Mouse (Mus musculus): ENCODE measurements around the gene Ercc1. TPM values are rescaled to one million over a fixed set of nuclear protein-coding genes. Genes with fewer than 3 reads are reported as not detected.

Ercc1 gene
- total RNA-seq, 2 experiments from 2014 or later = 43.5 to 50.3 TPM

DNA sequence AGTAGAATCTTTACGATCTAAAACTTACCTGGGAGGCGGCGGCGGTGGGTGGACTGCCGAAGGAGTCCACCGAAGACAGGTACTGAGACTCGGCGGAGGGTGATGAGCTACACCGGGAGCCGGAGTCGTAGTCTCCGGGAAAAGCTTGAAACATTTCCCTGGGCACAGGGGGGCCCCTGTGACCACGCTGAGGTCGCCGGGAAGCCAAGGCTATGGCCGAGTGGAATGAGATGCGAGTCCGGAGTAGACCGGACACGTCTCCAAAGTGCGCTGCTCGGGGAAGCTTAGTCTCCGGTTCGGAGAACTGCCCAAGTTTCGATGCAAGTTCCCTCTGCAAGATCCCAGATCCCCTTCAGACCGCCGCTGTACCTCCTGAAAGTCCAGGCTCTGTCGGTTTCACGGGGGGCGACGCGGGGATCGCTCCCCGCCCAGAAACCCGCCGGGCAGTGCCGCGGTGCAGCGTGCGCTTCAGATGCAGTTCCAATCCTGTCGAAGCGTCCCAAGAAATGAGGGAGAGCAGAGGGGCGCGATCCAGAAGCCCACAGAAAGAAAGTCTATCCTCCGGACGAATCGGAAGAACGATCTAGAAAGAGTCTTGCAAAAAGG, 35.2 kb upstream of the Ercc1 start:
- no peak for DNase-seq

DNA sequence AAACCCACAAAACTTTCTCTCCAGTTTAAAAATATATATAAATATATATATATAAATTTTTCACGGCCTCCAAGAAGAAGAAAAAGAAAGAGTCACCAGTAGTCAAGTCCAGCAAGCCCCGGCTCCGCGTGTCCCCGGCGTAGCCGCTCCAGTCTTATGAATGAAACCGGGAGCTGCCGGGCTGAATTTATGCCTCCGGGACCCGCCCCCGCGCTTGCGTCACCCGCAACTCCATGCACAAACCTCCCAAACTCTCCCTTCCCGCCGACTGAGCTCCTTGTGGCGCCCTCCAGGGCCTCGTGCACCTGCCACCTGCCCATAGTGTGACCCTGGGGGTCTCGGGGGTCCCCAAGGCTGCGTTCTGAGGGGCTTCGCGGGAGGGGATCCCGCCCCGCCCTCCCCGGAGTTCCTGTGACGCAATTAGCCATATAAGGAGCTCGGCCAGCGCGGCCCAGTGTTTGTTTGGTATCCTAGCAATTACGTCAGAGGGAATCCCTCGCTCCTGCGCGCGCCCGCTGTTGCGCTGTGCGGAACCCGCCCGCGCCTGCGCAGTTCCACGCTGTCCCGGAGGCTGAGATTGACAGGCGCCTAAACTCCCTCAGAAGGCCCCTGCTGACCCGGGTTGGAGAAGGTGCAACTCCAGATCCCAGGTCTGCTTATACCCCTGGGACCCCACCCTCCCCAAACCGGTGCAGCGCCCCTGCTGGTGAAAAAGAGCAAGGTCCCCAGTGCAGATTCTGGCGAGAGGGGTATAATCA, 34.5 kb upstream of the Ercc1 start, which contains the start of gene Fosb:
Gene Fosb (minus strand): TSS at position 168 of the 758 bp plus-strand sequence.
- peak; percentile 96 for DNase-seq

- DNase-seq = no peak
Measured at GRCm38 (mm10) chr7:19311991-19312390, 32.6 kb upstream of the Ercc1 start.

DNA sequence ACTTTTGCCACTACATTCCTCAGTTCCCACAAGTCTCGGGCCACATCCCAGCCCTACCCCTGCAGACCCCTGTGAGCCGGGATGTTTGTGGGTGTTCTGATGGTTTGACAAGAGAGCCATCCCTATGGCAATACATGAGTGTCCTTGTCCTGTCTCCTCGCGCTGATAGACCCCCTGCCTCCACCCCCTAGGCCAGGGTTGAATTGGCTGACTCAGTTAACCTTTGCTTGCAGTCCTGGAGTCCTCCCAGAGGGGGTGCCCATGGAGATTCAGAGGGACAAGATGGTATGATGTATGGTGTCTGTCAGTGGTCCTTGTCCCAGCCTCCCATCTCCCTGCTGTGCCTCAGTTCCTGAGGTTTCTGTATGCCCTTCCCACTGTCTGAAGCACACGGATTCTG, 30.5 kb upstream of the Ercc1 start:
- no peak for DNase-seq

GRCm38 (mm10) chr7:19316451-19317161, 28.0 kb upstream of the Ercc1 start:
- DNase-seq = peak in 1 of 2 experiments; percentile 71

GRCm38 (mm10) chr7:19318201-19318600, 26.4 kb upstream of the Ercc1 start:
- no peak for DNase-seq

DNA sequence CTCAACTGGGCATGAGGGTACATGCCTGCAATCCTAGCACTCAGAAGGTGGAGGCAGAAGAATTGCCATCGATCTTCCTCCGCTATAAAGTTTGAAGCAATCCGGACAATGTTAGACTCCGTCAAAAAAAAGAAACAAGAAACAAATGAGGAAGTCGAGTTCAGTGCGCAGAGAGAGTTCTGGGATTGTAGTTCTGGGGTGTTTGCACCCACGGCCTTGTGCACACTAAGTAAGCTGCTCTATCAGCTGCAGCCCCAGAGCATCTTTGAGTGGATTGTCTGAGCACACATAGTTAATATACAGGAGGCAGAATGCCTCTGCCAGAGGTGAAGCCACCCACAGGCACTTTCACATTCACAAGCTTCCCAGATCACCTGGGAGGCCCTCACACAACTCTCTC, 25.9 kb upstream of the Ercc1 start:
- DNase-seq = no peak

GRCm38 (mm10) chr7:19319458-19319857, 25.1 kb upstream of the Ercc1 start:
- DNase-seq = no peak

DNA sequence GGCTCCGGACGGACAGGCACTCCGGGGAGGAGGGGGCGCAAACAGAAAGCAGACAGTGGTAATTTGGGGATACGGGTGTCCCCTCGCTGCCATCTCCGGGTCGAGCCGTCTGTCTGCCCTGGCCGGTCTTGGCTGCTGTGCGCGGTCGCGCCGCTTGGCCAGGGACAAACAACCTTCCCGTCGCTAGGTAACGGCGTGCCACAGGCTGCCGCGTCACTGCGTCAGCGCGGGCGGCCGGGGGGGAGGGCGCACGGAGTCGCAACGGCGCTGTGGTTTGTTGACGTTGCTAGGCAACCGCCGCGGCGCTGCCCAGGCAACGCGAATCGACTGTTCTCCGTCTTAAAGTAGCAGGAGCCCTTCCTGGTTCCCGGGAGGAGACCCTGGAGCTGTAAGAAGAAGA, 24.7 kb upstream of the Ercc1 start:
- peak; percentile 97 to 98 for DNase-seq

DNA sequence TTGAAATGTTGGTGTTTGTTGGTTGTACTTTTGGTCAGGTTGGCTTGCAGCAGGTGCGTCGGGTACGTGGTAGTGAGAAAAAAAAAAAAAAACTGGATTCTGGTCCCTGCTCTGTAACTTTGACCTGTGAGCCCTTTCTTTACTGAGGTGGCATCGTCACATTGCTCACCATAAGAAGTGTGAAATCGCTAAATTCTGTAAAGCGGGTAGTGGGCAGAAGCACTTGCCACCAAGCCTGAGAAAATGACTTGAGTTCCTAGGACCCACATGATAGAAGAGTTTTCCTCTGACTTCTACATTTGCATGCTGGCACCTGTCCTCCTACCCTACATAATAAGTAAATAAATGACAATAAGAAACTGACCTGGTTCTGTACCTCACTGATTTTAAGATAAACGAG, 23.9 kb upstream of the Ercc1 start:
- DNase-seq = no peak

GRCm38 (mm10) chr7:19321464-19321863, 23.1 kb upstream of the Ercc1 start:
- no peak for DNase-seq

DNA sequence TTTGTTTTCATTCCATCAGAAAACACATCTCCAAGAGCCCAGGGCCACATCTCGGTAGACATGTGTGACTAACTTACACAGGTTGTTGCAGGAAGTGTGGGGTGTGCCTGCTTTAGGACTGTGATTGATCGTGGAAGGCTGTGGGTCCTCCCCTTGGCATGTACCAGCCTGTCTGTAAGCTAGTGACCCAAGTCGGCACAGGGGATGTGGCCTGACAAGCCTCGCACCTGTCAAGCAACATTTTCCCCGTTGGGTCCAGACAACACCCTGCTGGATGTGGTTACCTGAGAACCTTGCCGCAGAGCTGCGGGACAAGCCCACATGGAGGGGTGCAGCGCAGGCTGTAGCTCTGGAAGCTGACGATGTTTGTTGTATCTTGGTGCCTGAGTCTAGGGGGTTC, 22.1 kb upstream of the Ercc1 start:
- DNase-seq = no peak

DNA sequence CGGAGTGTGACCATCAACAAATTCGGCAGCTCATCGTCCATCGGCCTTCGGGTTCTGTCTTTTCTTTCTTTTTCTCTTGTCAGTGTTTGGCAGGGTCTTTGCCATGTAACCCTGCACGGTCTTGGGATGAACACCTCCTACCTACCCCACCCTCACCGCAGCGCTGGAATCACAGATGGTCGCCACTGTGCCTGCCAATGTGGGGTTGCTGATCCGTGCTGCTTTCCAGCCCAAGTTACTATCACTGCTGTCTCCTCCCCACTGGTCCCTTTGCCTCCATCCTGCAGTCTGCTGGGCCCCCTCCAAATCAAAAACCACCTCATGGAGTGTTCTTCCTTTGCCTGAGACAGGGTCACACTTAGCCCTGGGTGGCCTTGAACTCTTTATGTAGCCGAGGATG, 20.4 kb upstream of the Ercc1 start:
- no peak for DNase-seq

- DNase-seq = no peak
Measured at GRCm38 (mm10) chr7:19325262-19326199, 19.0 kb upstream of the Ercc1 start.

DNA sequence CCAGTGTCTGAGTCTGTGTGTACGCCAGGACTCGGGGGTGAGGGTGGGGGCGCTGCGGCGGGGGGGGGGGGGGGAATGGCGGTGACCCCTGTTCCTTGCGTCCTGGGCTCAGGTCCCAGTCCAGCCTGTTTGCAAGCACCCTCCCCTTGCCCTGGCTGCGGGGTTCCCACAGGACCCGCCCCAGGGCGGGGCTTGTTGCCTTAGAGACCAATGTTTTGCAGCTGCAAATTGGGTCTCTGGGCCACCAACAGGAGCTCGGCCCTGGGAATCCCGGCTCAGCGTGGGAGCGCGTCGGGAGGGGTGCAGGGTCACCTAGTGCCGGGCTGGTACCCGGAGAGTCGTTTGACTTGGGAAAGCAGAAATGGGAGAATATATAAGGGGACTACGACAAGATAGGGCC, 18.2 kb upstream of the Ercc1 start:
- DNase-seq = peak; percentile 95 to 98

GRCm38 (mm10) chr7:19327128-19327527, 17.4 kb upstream of the Ercc1 start:
- peak; percentile 95 to 98 for DNase-seq

GRCm38 (mm10) chr7:19327782-19328181, 16.8 kb upstream of the Ercc1 start:
- no peak for DNase-seq

GRCm38 (mm10) chr7:19328425-19328824, 16.2 kb upstream of the Ercc1 start:
- no peak for DNase-seq

DNA sequence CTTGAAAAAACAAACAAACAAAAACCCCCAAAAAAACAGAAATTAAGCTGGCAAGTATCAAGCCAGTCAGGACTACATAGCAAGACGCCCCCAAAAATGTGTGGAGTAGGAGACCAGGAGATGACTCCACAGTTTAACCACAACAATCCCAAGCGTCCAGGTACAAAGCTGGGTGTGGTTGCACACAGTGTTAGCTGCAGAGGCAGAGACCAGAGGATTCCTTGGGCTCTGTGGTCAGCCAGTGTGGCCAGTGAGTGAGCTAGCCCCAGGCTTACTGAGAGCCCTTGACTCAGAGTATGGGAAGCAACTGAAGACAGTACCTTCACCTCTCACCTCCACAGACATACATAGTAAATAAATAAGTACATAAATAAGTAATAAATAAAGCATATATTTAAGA, 12.7 kb upstream of the Ercc1 start:
- no peak for DNase-seq

DNA sequence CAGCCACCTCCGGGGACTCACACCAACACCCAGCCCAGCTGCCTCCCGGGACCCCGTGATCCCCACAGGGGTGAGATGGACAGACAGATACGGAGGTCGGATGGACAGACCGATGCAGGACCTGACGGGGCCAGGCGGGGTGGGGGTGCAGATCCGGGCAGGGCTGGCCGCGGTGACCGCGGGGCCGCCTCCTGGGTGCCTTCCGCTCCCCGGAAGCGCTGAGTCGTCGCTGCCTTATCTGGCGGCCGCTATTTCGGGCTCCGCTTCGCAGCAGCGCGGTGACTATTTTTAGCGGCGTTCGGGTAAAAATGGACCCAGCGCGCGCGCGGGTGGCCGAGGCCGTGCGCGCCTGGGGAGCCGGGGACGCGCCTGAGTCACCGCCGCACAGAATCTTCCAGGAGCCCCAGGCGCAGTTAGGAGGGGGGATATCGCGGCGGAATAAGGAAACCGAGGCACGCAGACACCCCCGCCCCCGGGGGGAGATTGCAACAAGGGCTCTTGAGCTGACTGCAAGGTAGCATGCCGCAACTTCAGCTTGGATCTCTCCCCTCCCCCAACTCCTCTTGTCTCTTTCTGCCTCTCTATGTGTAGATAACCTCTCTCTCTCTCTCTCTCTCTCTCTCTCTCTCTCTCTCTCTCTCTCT, 11.7 kb upstream of the Ercc1 start:
- peak; percentile 86 to 91 for DNase-seq

DNA sequence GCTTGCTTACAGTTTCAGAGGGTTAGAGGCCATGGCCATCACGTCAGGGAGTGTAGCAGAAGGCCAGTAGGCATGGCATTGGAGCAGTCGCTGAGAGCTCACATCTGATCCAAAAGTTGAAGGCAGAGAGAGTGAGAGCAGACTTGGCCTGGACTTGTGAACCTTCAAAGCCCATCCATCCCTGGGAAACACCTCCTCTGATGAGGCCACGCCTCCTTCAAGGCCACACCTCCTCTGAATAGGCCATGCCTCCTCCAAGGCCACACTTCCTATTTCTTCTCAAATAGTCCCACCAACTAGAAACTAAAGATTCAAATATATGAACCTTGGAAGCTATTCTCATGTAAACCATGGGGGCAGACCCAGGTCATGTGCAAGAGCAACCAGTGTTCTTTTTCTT, 9.0 kb upstream of the Ercc1 start:
- DNase-seq = no peak

DNA sequence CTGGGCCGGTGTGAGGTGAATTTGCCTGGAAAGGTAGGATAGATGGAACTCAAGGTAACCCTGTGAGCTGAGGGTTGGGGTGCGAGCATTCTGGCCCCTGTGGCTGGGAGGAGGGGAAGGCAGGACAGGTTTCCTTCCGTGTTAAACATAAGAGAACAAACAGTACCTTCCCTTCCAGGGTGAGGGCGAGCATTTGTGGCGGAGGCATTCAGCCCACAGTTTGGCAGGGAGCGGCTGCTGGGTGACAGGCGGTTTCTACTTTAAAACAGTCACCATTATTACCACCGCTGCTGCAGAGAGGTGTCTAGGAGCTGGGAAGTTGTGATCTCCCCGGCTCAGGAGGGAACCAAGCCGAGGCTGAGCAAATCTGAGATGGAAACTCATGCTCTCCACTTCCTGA, 7.5 kb upstream of the Ercc1 start:
- peak in 1 of 2 experiments; percentile 39 for DNase-seq

Data from heart, adult 18-20 months (tissue).